Mouse (Mus musculus): ENCODE measurements around the gene Thada.

The Thada gene

GRCm38 (mm10) chr17:84477176-84477575, 11.2 kb upstream of the Thada start:
- DNase-seq (ENCODE audit: inconsistent age in 2 of 2, low spot score in 1 of 2) = no peak

GRCm38 (mm10) chr17:84474312-84474711, 8.3 kb upstream of the Thada start:
- no peak for DNase-seq (ENCODE audit: inconsistent age in 2 of 2, low spot score in 1 of 2)

GRCm38 (mm10) chr17:84435012-84435411, 31.0 kb downstream of the Thada start:
- DNase-seq (ENCODE audit: inconsistent age in 2 of 2, low spot score in 1 of 2) = no peak

- no peak for DNase-seq (ENCODE audit: inconsistent age in 2 of 2, low spot score in 1 of 2)
Measured at GRCm38 (mm10) chr17:84434233-84434632, 31.8 kb downstream of the Thada start.

GRCm38 (mm10) chr17:84431991-84432390, 34.0 kb downstream of the Thada start:
- no peak for DNase-seq (ENCODE audit: inconsistent age in 2 of 2, low spot score in 1 of 2)

- no peak for DNase-seq (ENCODE audit: inconsistent age in 2 of 2, low spot score in 1 of 2)
Measured at GRCm38 (mm10) chr17:84424258-84424657, 41.7 kb downstream of the Thada start.

- DNase-seq (ENCODE audit: inconsistent age in 2 of 2, low spot score in 1 of 2) = no peak
Measured at GRCm38 (mm10) chr17:84422916-84423315, 43.1 kb downstream of the Thada start.

- DNase-seq (ENCODE audit: inconsistent age in 2 of 2, low spot score in 1 of 2) = peak in 1 of 2 experiments; percentile 50
Measured at GRCm38 (mm10) chr17:84422001-84422785, 43.8 kb downstream of the Thada start.

GRCm38 (mm10) chr17:84421042-84421441, 45.0 kb downstream of the Thada start:
- no peak for DNase-seq (ENCODE audit: inconsistent age in 2 of 2, low spot score in 1 of 2)

GRCm38 (mm10) chr17:84420276-84420639, 45.7 kb downstream of the Thada start:
- no peak for DNase-seq (ENCODE audit: inconsistent age in 2 of 2, low spot score in 1 of 2)

- DNase-seq (ENCODE audit: inconsistent age in 2 of 2, low spot score in 1 of 2) = peak in 1 of 2 experiments; percentile 46
Measured at GRCm38 (mm10) chr17:84419326-84420275, 46.4 kb downstream of the Thada start.

- DNase-seq (ENCODE audit: inconsistent age in 2 of 2, low spot score in 1 of 2) = no peak
Measured at GRCm38 (mm10) chr17:84415936-84416335, 50.1 kb downstream of the Thada start.

- no peak for DNase-seq (ENCODE audit: inconsistent age in 2 of 2, low spot score in 1 of 2)
Measured at GRCm38 (mm10) chr17:84408731-84409130, 57.3 kb downstream of the Thada start.

GRCm38 (mm10) chr17:84405616-84406015, 60.4 kb downstream of the Thada start:
- DNase-seq (ENCODE audit: inconsistent age in 2 of 2, low spot score in 1 of 2) = peak; percentile 70 to 71

GRCm38 (mm10) chr17:84401796-84402195, 64.2 kb downstream of the Thada start:
- DNase-seq (ENCODE audit: inconsistent age in 2 of 2, low spot score in 1 of 2) = no peak

GRCm38 (mm10) chr17:84399431-84399830, 66.6 kb downstream of the Thada start:
- no peak for DNase-seq (ENCODE audit: inconsistent age in 2 of 2, low spot score in 1 of 2)

- peak in 1 of 2 experiments; percentile 48 for DNase-seq (ENCODE audit: inconsistent age in 2 of 2, low spot score in 1 of 2)
Measured at GRCm38 (mm10) chr17:84390026-84390425, 76.0 kb downstream of the Thada start.

- no peak for DNase-seq (ENCODE audit: inconsistent age in 2 of 2, low spot score in 1 of 2)
Measured at GRCm38 (mm10) chr17:84386176-84386575, 79.8 kb downstream of the Thada start.

GRCm38 (mm10) chr17:84385696-84386095, 80.3 kb downstream of the Thada start:
- DNase-seq (ENCODE audit: inconsistent age in 2 of 2, low spot score in 1 of 2) = peak in 1 of 2 experiments; percentile 75

GRCm38 (mm10) chr17:84384661-84385060, 81.3 kb downstream of the Thada start:
- no peak for DNase-seq (ENCODE audit: inconsistent age in 2 of 2, low spot score in 1 of 2)

GRCm38 (mm10) chr17:84380340-84380739, 85.7 kb downstream of the Thada start:
- DNase-seq (ENCODE audit: inconsistent age in 2 of 2, low spot score in 1 of 2) = no peak

GRCm38 (mm10) chr17:84376882-84377281, 89.1 kb downstream of the Thada start:
- DNase-seq (ENCODE audit: inconsistent age in 2 of 2, low spot score in 1 of 2) = no peak
